Mouse (Mus musculus) heart, adult 2 months (tissue): ENCODE results near the gene Prkci. TPM values are rescaled to one million over a fixed set of nuclear protein-coding genes. Genes with fewer than 3 reads are reported as not detected.

Source experiments
- DNase-seq, 2 experiments: peaks; one replicate each; pipeline ENCODE4 v3.0.0; 2021
- H3K27ac ChIP-seq: fragments of 200-600 bp; 2 replicates; pipeline ENCODE4 v1.8.1; 2022
- H3K27me3 ChIP-seq: fragments of 200-500 bp; 2 replicates; pipeline ENCODE4 v1.6.1; 2012; ENCODE audit warnings: mild to moderate bottlenecking, low read length, inconsistent platforms, mixed read lengths; ENCODE audit not compliant: control insufficient read depth, insufficient read depth
- H3K36me3 ChIP-seq: fragments of 200-500 bp; 2 replicates; pipeline ENCODE4 v1.6.1; 2012; ENCODE audit warnings: low read length, inconsistent platforms; ENCODE audit not compliant: control insufficient read depth, insufficient read depth
- H3K4me1 ChIP-seq: fragments of 200-500 bp; 2 replicates; pipeline ENCODE4 v1.6.1; 2011; ENCODE audit warnings: low read length; ENCODE audit not compliant: control insufficient read depth, insufficient read depth
- H3K4me3 ChIP-seq: fragments of 200-600 bp; 2 replicates; pipeline ENCODE4 v1.8.1; 2022
- H3K79me2 ChIP-seq: fragments of 200-500 bp; replicated peaks from 2 replicates; pipeline ENCODE4 v1.6.1; 2012; ENCODE audit warnings: mild to moderate bottlenecking, inconsistent platforms, low read length, moderate library complexity, mixed read lengths; ENCODE audit not compliant: control insufficient read depth, insufficient read depth
- H3K9ac ChIP-seq: fragments of 200-500 bp; 2 replicates; pipeline ENCODE4 v1.6.1; 2012; ENCODE audit warnings: low read depth, mild to moderate bottlenecking, control low read depth, inconsistent platforms, low read length, mixed read lengths
- CTCF ChIP-seq: fragments of 200-600 bp; IDR thresholded peaks from 2 replicates; pipeline ENCODE4 v1.8.1; 2022; ENCODE audit warnings: antibody characterized with exemption, mild to moderate bottlenecking, moderate library complexity
- EP300 ChIP-seq: fragments of 200-500 bp; IDR thresholded peaks from 2 replicates; pipeline ENCODE4 v1.6.1; 2011; ENCODE audit warnings: low read depth, low read length, control low read depth; ENCODE audit not compliant: insufficient read depth
- POLR2A ChIP-seq: fragments of 200-500 bp; IDR thresholded peaks from 2 replicates; pipeline ENCODE4 v1.6.1; 2011; ENCODE audit warnings: mild to moderate bottlenecking, low read depth, low read length, control low read depth; ENCODE audit not compliant: insufficient read depth
- WGBS: fragments of 180-500 bp; shearing (Covaris S2); methylation state at CpG from one replicate; pipeline ENCODE4 v1.1.7; 2018; 5-methylcytosine and 5-hydroxymethylcytosine counted together
- intact Hi-C: fragments of 180-260 bp; cut with DNase I; formaldehyde crosslinking; loops from one replicate; pipeline ENCODE4 v1.15.1; 2025
- polyA plus RNA-seq: library from polyadenylated mRNA; depleted of rRNA; stranded (reverse); fragments of >200 nt; gene quantifications from 2 replicates; pipeline ENCODE4 v1.2.3, GENCODE M21; 2012
- total RNA-seq, 2 experiments: library from RNA; stranded (reverse); gene quantifications; 2 replicates each; pipeline ENCODE4 v1.2.3; 2021

Gene Prkci
- total and polyA plus RNA-seq, 3 experiments, result 6.4 to 13.7 (median 7.9) TPM

GRCm38 (mm10) chr3:31079450-31079849 is 83.9 kb downstream of the Prkci start:
- Histone ChIP-seq H3K79me2 (no peaks in the 10 kb centered on the region), H3K4me1 (peaks cover 10% of the 10 kb centered on the region), H3K27me3 (no peaks in the 10 kb centered on the region), H3K4me3 (no peak overlapping the region), H3K27ac (no peak overlapping the region), H3K36me3 (no peaks in the 10 kb centered on the region), H3K9ac (no peak overlapping the region)
- intact Hi-C loops, result no loop called here
- 43% methylated on average over 10 of the region's 10 CpGs for WGBS
- no peak for DNase-seq
- TF ChIP-seq POLR2A (no peak), EP300 (no peak), CTCF (no peak)

- intact Hi-C loops, result no loop called here
- WGBS, result 80% methylated on average over 10 of the region's 10 CpGs
- DNase-seq, result no peak
- H3K27me3 ChIP-seq, result no peaks in the 10 kb centered on the region
- H3K79me2 ChIP-seq, result no peaks in the 10 kb centered on the region
- peaks cover 7% of the 10 kb centered on the region for H3K4me1 ChIP-seq
- H3K36me3 ChIP-seq, result no peaks in the 10 kb centered on the region
- H3K27ac ChIP-seq, result no peak overlapping the region
- TF ChIP-seq POLR2A, result no peak
- no peak for TF ChIP-seq EP300
- TF ChIP-seq CTCF, result no peak
- no peak overlapping the region for H3K4me3 ChIP-seq
- H3K9ac ChIP-seq, result no peak overlapping the region
Measured at GRCm38 (mm10) chr3:31080791-31081502, 85.4 kb downstream of the Prkci start.

- WGBS, result 88% methylated on average over 12 of the region's 13 CpGs
- intact Hi-C loops, result no loop called here
Measured at GRCm38 (mm10) chr3:31082838-31083506, 87.4 kb downstream of the Prkci start.

GRCm38 (mm10) chr3:31083507-31084245 is 88.1 kb downstream of the Prkci start:
- DNase-seq, result peak; percentile 56 to 59
- Histone ChIP-seq H3K27me3 (no peaks in the 10 kb centered on the region), H3K27ac (no peak overlapping the region), H3K9ac (no peak overlapping the region), H3K4me3 (no peak overlapping the region), H3K4me1 (peaks cover 5% of the 10 kb centered on the region), H3K36me3 (no peaks in the 10 kb centered on the region), H3K79me2 (no peaks in the 10 kb centered on the region)
- 28% methylated on average over 12 of the region's 12 CpGs for WGBS
- intact Hi-C loops, result no loop called here
- TF ChIP-seq CTCF (no peak), POLR2A (no peak), EP300 (no peak)

More at GRCm38 (mm10) chr3:31082838-31083506, 87.4 kb downstream of the Prkci start:
- no peak overlapping the region for H3K4me3 ChIP-seq
- no peaks in the 10 kb centered on the region for H3K27me3 ChIP-seq
- TF ChIP-seq EP300 (no peak), POLR2A (no peak), CTCF (no peak)
- H3K27ac ChIP-seq, result no peak overlapping the region
- DNase-seq, result no peak
- H3K79me2 ChIP-seq, result no peaks in the 10 kb centered on the region
- no peak overlapping the region for H3K9ac ChIP-seq
- H3K36me3 ChIP-seq, result no peaks in the 10 kb centered on the region
- peaks cover 5% of the 10 kb centered on the region for H3K4me1 ChIP-seq

- Histone ChIP-seq H3K9ac (no peak overlapping the region), H3K4me3 (no peak overlapping the region), H3K27me3 (no peaks in the 10 kb centered on the region), H3K36me3 (no peaks in the 10 kb centered on the region), H3K79me2 (no peaks in the 10 kb centered on the region), H3K27ac (no peak overlapping the region), H3K4me1 (peaks cover 5% of the 10 kb centered on the region)
- 93% methylated on average over 3 of the region's 3 CpGs for WGBS
- intact Hi-C loops, result no loop called here
- TF ChIP-seq POLR2A, result no peak
- no peak for TF ChIP-seq CTCF
- no peak for TF ChIP-seq EP300
- DNase-seq, result no peak
Measured at GRCm38 (mm10) chr3:31085000-31085399, 89.5 kb downstream of the Prkci start.
